Mouse (Mus musculus): Measurements from ENCODE around the gene Ndnf. TPM values are rescaled to one million over a fixed set of nuclear protein-coding genes. Genes with fewer than 3 reads are reported as not detected.
A peak's percentile ranks its signal among the peaks of the same experiment; 100 is the strongest.

Ndnf gene
- polyA plus RNA-seq, 1 experiment from 2014 or later: 12.7 TPM

DNA sequence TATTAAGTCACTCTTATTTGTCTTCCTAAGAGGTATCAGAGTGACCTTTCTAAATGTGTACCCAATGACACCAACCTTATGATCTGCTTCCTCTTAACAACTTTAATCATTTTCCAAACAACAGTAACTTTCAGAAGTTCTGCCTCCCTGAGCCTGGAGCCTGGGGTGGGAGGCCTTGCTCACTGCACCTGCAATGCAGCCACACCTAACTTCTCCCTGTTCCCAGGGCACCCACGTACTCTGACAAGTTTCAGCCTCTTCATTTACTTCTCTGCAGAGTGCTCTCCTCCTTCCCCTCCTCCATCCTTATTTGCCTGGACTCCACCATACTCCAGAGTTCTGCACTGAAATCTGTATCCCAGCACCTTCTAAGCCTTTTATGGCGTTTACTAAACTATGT lies 1.4 kb upstream of the Ndnf start:
- H3K27ac ChIP-seq (replicated peaks): no peak overlapping the region
- H3K27me3 ChIP-seq: no peaks in the 10 kb centered on the region
- peaks cover 18% of the 10 kb centered on the region for H3K4me1 ChIP-seq (replicated peaks)
- H3K4me3 ChIP-seq: no peak overlapping the region
- no peaks in the 10 kb centered on the region for H3K36me3 ChIP-seq
- no peak overlapping the region for H3K9ac ChIP-seq
- H3K9me3 ChIP-seq: no peaks in the 10 kb centered on the region
- no peak for ATAC-seq (ENCODE audit: low FRiP score, low read depth)
- 39% methylated on average over 2 of the region's 2 CpGs for WGBS
- H3K4me2 ChIP-seq: peak overlapping the region; percentile 5; the same call in 1 of the 2 replicates

- H3K4me3 ChIP-seq: peak overlapping the region; percentile 74
- H3K4me1 ChIP-seq (replicated peaks): peaks cover 18% of the 10 kb centered on the region
- under 1% methylated on average over 18 of the region's 21 CpGs for WGBS
- H3K9ac ChIP-seq: peak overlapping the region; percentile 64
- peak overlapping the region; percentile 95 for H3K4me2 ChIP-seq
- ATAC-seq (ENCODE audit: low FRiP score, low read depth): peak; percentile 65
- peak overlapping the region; percentile 79 for H3K27ac ChIP-seq (replicated peaks)
- H3K27me3 ChIP-seq: 0 out of 2 replicates have a peak, but pooled peaks cover 4% of the 10 kb centered on the region
- no peaks in the 10 kb centered on the region for H3K36me3 ChIP-seq
- no peaks in the 10 kb centered on the region for H3K9me3 ChIP-seq
Measured at GRCm38 (mm10) chr6:65670981-65671411, 394 bp upstream of the Ndnf start.

DNA sequence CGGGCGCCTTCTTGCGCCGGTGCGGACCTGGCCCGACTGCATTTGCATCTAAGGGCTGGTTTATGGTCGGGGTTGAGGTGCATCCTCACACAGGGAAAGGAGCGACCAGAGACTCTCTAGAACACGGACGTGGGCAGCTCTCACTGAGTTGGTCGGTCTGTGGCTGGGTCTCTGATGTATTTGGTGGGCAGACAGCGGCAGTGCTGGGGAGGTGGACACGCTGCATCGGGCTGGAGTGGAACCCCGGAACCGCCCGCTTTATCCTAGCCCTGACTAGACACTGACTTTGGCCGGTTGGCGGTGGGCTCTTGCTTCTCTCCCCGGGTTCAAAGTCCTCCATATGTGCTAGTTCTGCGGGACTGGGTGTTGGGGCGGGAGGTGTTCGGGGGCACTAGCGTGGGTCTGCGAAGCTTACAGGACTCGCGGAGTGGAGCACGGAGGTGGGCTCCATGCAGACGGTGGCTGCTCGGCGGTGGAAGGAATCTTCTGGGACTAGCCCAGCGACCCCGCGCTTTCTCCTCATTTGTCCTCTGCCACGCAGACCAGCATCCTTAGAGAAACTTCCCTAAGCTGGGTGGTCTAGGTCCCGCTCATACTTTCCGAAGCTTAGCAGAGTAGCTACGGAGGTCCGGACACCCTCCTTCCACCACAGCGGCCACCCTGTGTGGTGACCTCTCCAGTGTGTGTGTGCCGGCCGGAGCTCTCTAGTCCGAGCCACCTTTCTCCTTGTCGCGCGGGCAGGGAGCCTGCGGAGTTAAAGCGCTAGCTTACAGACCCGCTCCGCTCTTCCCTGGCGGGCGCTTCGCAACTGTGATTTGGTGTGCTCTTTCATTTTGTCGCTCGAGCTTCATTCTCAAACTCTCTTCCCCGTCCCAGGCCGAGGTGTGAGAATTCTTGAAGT lies 991 bp downstream of the Ndnf start:
- H3K4me2 ChIP-seq: peak overlapping the region; percentile 95
- no peaks in the 10 kb centered on the region for H3K9me3 ChIP-seq
- under 1% methylated on average over 57 of the region's 57 CpGs for WGBS

GRCm38 (mm10) chr6:65693938-65694337 lies 22.5 kb downstream of the Ndnf start:
- no peak overlapping the region for H3K27ac ChIP-seq (replicated peaks)
- H3K27me3 ChIP-seq: no peaks in the 10 kb centered on the region
- no peak for ATAC-seq (ENCODE audit: low FRiP score, low read depth)
- H3K9ac ChIP-seq: no peak overlapping the region
- no peak overlapping the region for H3K4me3 ChIP-seq
- no peaks in the 10 kb centered on the region for H3K36me3 ChIP-seq
- no peaks in the 10 kb centered on the region for H3K4me1 ChIP-seq (replicated peaks)
- no peak overlapping the region for H3K4me2 ChIP-seq
- H3K9me3 ChIP-seq: no peaks in the 10 kb centered on the region

More for the DNA sequence above, 991 bp downstream of the Ndnf start:
- H3K4me1 ChIP-seq (replicated peaks): peaks cover 18% of the 10 kb centered on the region
- peak overlapping the region; percentile 79 for H3K27ac ChIP-seq (replicated peaks)
- ATAC-seq (ENCODE audit: low FRiP score, low read depth): peak; percentile 46; the same call in 1 of the 2 replicates
- no peaks in the 10 kb centered on the region for H3K36me3 ChIP-seq
- peak overlapping the region; percentile 64 for H3K9ac ChIP-seq
- 0 out of 2 replicates have a peak, but pooled peaks cover 4% of the 10 kb centered on the region for H3K27me3 ChIP-seq
- H3K4me3 ChIP-seq: peak overlapping the region; percentile 74

DNA sequence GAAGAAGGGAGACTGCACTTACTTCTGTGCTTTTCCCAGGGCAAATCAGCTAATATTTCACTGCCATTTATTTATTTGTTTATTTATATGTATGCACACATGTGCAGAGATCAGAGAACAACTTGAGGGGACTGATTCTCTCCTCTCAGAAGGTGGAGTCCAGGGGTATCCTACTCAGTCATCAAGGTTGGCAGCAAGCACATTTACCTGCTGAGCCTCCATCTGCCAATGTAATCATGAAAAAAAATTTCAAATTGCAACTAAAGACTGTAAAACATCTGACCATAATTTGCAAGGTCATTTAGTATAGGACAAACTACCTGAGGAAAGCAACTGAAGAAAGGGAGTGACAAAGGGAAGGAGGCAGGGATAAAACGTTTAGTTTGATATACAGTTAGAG lies 49.3 kb downstream of the Ndnf start:
- H3K4me3 ChIP-seq: no peak overlapping the region
- H3K36me3 ChIP-seq: no peaks in the 10 kb centered on the region
- no peak for ATAC-seq (ENCODE audit: low FRiP score, low read depth)
- H3K27ac ChIP-seq (replicated peaks): no peak overlapping the region
- no peaks in the 10 kb centered on the region for H3K4me1 ChIP-seq (replicated peaks)
- 80% methylated on average over 1 of the region's 1 CpGs for WGBS
- H3K9me3 ChIP-seq: no peaks in the 10 kb centered on the region
- H3K4me2 ChIP-seq: no peak overlapping the region
- H3K9ac ChIP-seq: no peak overlapping the region
- no peaks in the 10 kb centered on the region for H3K27me3 ChIP-seq

DNA sequence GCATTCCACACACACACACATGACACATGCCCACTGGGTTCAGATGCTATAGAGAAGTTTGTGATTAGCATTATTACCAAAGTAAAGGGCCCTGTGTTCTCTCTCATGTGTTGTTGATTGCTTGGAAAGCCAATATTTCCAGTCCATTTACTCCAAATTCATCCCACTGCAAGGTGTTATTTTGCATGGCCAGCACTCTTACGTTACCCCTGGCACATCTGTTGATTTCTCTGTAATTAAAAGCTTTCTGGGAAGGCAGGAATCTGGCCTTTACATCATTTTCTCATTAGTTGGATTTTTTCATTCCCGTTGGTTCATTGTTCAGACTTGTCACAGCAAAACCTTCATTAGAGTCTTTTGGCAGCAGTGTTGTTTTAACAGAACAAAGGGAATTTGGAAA lies 54.3 kb downstream of the Ndnf start:
- Histone ChIP-seq H3K9me3 (no peaks in the 10 kb centered on the region), H3K27me3 (no peaks in the 10 kb centered on the region), H3K36me3 (no peaks in the 10 kb centered on the region), H3K27ac (replicated peaks) (no peak overlapping the region), H3K4me2 (no peak overlapping the region), H3K9ac (no peak overlapping the region), H3K4me3 (no peak overlapping the region), H3K4me1 (replicated peaks) (no peaks in the 10 kb centered on the region)
- no peak; the same call in 1 of the 2 replicates for ATAC-seq (ENCODE audit: low FRiP score, low read depth)
- 39% methylated on average over 2 of the region's 2 CpGs for WGBS

DNA sequence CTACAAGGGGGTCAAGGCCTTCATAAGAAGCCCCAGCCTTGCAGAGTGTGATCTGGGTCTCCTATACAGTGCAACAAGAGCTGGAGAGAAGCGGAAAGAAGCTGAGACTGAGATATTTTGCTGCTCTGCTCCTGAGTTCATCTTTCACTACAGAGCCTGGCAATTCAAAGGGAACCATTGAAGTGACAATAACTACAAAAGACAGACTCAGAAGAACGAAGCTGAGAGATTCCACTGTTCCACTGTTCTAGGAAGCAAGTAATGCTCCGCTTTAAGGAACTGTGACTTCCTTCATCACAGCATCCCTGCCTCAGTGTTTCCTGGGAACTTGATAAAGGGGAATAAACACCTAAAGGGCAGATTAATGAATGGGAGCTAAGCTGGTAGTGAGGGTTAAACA lies 56.9 kb downstream of the Ndnf start:
- Histone ChIP-seq H3K4me2 (no peak overlapping the region), H3K27ac (replicated peaks) (no peak overlapping the region), H3K9ac (no peak overlapping the region), H3K4me1 (replicated peaks) (no peaks in the 10 kb centered on the region), H3K36me3 (no peaks in the 10 kb centered on the region), H3K27me3 (no peaks in the 10 kb centered on the region), H3K4me3 (no peak overlapping the region), H3K9me3 (no peaks in the 10 kb centered on the region)
- ATAC-seq (ENCODE audit: low FRiP score, low read depth): no peak
- 71% methylated on average over 3 of the region's 3 CpGs for WGBS

DNA sequence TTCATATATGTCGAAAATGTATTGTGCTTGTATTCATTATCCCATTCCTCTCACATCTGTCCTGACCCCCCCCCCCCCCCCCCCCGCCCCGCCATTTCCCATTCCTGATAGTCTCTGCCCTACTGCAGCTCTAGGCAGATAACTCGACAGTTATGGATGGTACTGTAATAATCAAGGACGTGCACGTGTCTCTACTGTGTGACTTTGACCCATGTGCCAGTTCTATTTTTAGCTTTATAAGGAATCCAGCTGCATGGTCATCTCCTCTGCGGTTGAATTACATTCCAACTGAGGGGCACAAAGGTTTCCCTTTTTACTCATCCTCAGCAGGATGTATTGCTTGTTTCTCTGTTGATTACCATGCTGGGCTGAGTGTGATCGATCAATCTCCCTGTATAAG lies 68.1 kb downstream of the Ndnf start:
- Histone ChIP-seq H3K4me3 (no peak overlapping the region), H3K4me1 (replicated peaks) (no peaks in the 10 kb centered on the region), H3K27me3 (no peaks in the 10 kb centered on the region), H3K9me3 (no peaks in the 10 kb centered on the region), H3K27ac (replicated peaks) (no peak overlapping the region), H3K9ac (no peak overlapping the region), H3K4me2 (no peak overlapping the region), H3K36me3 (no peaks in the 10 kb centered on the region)
- ATAC-seq (ENCODE audit: low FRiP score, low read depth): no peak
- 45% methylated on average over 8 of the region's 8 CpGs for WGBS

DNA sequence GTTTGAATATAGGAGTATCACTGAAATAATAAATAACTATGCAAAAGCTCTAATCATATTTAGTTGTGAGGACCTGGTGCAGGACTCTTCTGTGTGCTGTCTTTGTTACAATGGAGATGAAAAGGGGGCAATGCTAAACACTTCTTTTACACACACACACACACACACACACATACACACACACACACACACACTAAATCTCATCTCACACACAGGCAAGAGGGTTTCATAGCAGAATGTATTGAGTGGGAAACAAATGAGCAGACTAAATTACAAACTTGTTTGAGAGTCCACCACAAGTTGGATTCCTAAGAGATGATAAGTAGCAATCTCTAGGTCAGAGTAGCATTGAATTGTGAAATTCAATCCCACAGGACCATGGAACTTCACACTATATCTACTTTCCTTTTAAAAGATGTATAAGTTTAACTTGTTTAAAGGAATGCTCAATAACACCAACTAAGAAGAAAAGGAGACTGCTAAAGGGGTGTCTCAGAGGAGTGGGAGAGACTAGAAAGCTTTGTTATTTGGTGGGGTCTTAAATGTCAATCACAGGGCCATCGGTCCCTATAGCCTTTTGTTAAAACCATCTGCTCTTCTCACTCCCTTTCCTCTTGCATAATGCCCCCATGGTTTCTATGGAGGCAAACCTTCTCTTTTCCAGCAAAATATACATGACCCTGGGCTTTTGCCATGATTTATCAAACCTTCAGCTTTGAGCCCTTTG lies 71.9 kb downstream of the Ndnf start:
- WGBS: 8% methylated on average over 1 of the region's 1 CpGs

GRCm38 (mm10) chr6:65743871-65744202 lies 72.4 kb downstream of the Ndnf start:
- no peaks in the 10 kb centered on the region for H3K36me3 ChIP-seq
- no peaks in the 10 kb centered on the region for H3K4me1 ChIP-seq (replicated peaks)
- no peak overlapping the region for H3K9ac ChIP-seq
- no peak overlapping the region for H3K27ac ChIP-seq (replicated peaks)
- H3K27me3 ChIP-seq: no peaks in the 10 kb centered on the region
- H3K4me2 ChIP-seq: no peak overlapping the region
- no peaks in the 10 kb centered on the region for H3K9me3 ChIP-seq
- H3K4me3 ChIP-seq: no peak overlapping the region
- ATAC-seq (ENCODE audit: low FRiP score, low read depth): no peak

More for the DNA sequence above, 71.9 kb downstream of the Ndnf start:
- Histone ChIP-seq H3K4me3 (no peak overlapping the region), H3K4me1 (replicated peaks) (no peaks in the 10 kb centered on the region), H3K27ac (replicated peaks) (no peak overlapping the region), H3K36me3 (no peaks in the 10 kb centered on the region), H3K27me3 (no peaks in the 10 kb centered on the region), H3K9me3 (no peaks in the 10 kb centered on the region), H3K4me2 (no peak overlapping the region), H3K9ac (no peak overlapping the region)
- no peak for ATAC-seq (ENCODE audit: low FRiP score, low read depth)

GRCm38 (mm10) chr6:65758214-65758613 lies 86.8 kb downstream of the Ndnf start:
- Histone ChIP-seq H3K27me3 (no peaks in the 10 kb centered on the region), H3K4me2 (no peak overlapping the region), H3K4me1 (replicated peaks) (no peaks in the 10 kb centered on the region), H3K4me3 (no peak overlapping the region), H3K9ac (no peak overlapping the region), H3K36me3 (no peaks in the 10 kb centered on the region), H3K9me3 (no peaks in the 10 kb centered on the region), H3K27ac (replicated peaks) (no peak overlapping the region)
- WGBS: 66% methylated on average over 7 of the region's 7 CpGs
- no peak for ATAC-seq (ENCODE audit: low FRiP score, low read depth)

GRCm38 (mm10) chr6:65759174-65759573 lies 87.8 kb downstream of the Ndnf start:
- ATAC-seq (ENCODE audit: low FRiP score, low read depth): no peak
- WGBS: 92% methylated on average over 5 of the region's 5 CpGs
- Histone ChIP-seq H3K36me3 (no peaks in the 10 kb centered on the region), H3K9ac (no peak overlapping the region), H3K4me2 (no peak overlapping the region), H3K9me3 (no peaks in the 10 kb centered on the region), H3K4me1 (replicated peaks) (no peaks in the 10 kb centered on the region), H3K27me3 (no peaks in the 10 kb centered on the region), H3K4me3 (no peak overlapping the region), H3K27ac (replicated peaks) (no peak overlapping the region)

All from hindbrain, embryonic 15.5 days (tissue).